Mouse (Mus musculus) MEL (cell line): Measurements from ENCODE around the gene Eef1a2. TPM values are rescaled to one million over a fixed set of nuclear protein-coding genes. Genes with fewer than 3 reads are reported as not detected.

Experiments used
- DNase-seq: peaks from one replicate; pipeline ENCODE4 v3.0.0; 2011; ENCODE audit warnings: low read depth, low spot score
- H3K27ac ChIP-seq: 2 replicates; pipeline ENCODE4 v1.5.1; 2012; ENCODE audit warnings: low read depth, mild to moderate bottlenecking, control low read depth, low read length, moderate library complexity; ENCODE audit not compliant: control insufficient read depth
- H3K27me3 ChIP-seq, 2 experiments: fragments of 150-350 bp in 1 of 2; sonication (generic) in 1 of 2; 2 replicates each; pipeline ENCODE4 v1.6.1; 2012; ENCODE audit warnings: low read length in 2 of 2, mild to moderate bottlenecking in 2 of 2, improper control_type of control experiment in 1 of 2, moderate library complexity in 1 of 2; ENCODE audit not compliant: insufficient read depth in 2 of 2, control insufficient read depth in 1 of 2
- H3K36me3 ChIP-seq, 2 experiments: 2 replicates each; pipeline ENCODE4 v1.6.1; 2012 to 2014; ENCODE audit warnings: low read length in 2 of 2, improper control_type of control experiment in 1 of 2, inconsistent platforms in 1 of 2, mild to moderate bottlenecking in 1 of 2; ENCODE audit not compliant: insufficient read depth in 2 of 2, control insufficient read depth in 1 of 2
- H3K4me1 ChIP-seq, 2 experiments: fragments of 150-350 bp in 1 of 2; sonication (generic) in 1 of 2; 2 replicates each; pipeline ENCODE4 v1.6.1; 2012; ENCODE audit warnings: low read length in 2 of 2, improper control_type of control experiment in 1 of 2, mild to moderate bottlenecking in 1 of 2; ENCODE audit not compliant: insufficient read depth in 2 of 2, control insufficient read depth in 1 of 2
- H3K4me3 ChIP-seq, 2 experiments: fragments of 150-350 bp in 1 of 2; sonication (generic) in 1 of 2; 2 replicates each; pipeline ENCODE4 v1.5.1; 2012; ENCODE audit warnings: low read depth in 2 of 2, low read length in 2 of 2, mild to moderate bottlenecking in 2 of 2, moderate library complexity in 2 of 2, control low read depth in 1 of 2, improper control_type of control experiment in 1 of 2; ENCODE audit not compliant: control insufficient read depth in 1 of 2, insufficient read depth in 1 of 2
- H3K79me2 ChIP-seq: 2 replicates; pipeline ENCODE4 v1.6.1; 2012; ENCODE audit warnings: mild to moderate bottlenecking, low read length, moderate library complexity; ENCODE audit not compliant: control insufficient read depth, poor library complexity, insufficient read depth
- H3K9ac ChIP-seq: 2 replicates; pipeline ENCODE4 v1.6.1; 2012; ENCODE audit warnings: low read depth, mild to moderate bottlenecking, control low read depth, low read length, moderate library complexity; ENCODE audit not compliant: control insufficient read depth, poor library complexity, severe bottlenecking
- H3K9me3 ChIP-seq: fragments of 150-350 bp; sonication (generic); replicated peaks from 2 replicates; pipeline ENCODE4 v1.6.1; 2012; ENCODE audit warnings: mild to moderate bottlenecking, low read length, improper control_type of control experiment, moderate library complexity; ENCODE audit not compliant: insufficient read depth
- BHLHE40 ChIP-seq: IDR thresholded peaks from 2 replicates; pipeline ENCODE4 v1.6.1; 2012; ENCODE audit warnings: low read depth, mild to moderate bottlenecking, inconsistent platforms, low read length, improper control_type of control experiment, borderline replicate concordance
- CHD1 ChIP-seq: IDR thresholded peaks from 2 replicates; pipeline ENCODE4 v1.6.1; 2012; ENCODE audit warnings: low read depth, mild to moderate bottlenecking, inconsistent platforms, low read length, improper control_type of control experiment
- CTCF ChIP-seq, 3 experiments: IDR thresholded peaks in 2 of 3; conservative IDR thresholded peaks in 1 of 3; 2 replicates each; pipeline ENCODE4 v1.5.1; 2011 to 2012; ENCODE audit warnings: low read length in 3 of 3, low read depth in 2 of 3, mild to moderate bottlenecking in 2 of 3, improper control_type of control experiment in 1 of 3, inconsistent platforms in 1 of 3, mixed read lengths in 1 of 3, moderate library complexity in 1 of 3; ENCODE audit not compliant: control insufficient read depth in 1 of 3, insufficient read depth in 1 of 3, poor library complexity in 1 of 3, severe bottlenecking in 1 of 3
- EP300 ChIP-seq, 2 experiments: IDR thresholded peaks; 2 replicates each; pipeline ENCODE4 v1.6.1; 2011; ENCODE audit warnings: improper control_type of control experiment in 2 of 2, low read length in 2 of 2, low read depth in 1 of 2, mild to moderate bottlenecking in 1 of 2
- ETS1 ChIP-seq: IDR thresholded peaks from 2 replicates; pipeline ENCODE4 v1.6.1; 2012; ENCODE audit warnings: low read depth, mild to moderate bottlenecking, inconsistent platforms, low read length, improper control_type of control experiment, moderate library complexity
- GABPA ChIP-seq: IDR thresholded peaks from 2 replicates; pipeline ENCODE4 v1.6.1; 2012; ENCODE audit warnings: low read depth, mild to moderate bottlenecking, inconsistent platforms, low read length, improper control_type of control experiment, moderate library complexity
- HCFC1 ChIP-seq: IDR thresholded peaks from 2 replicates; pipeline ENCODE4 v1.6.1; 2012; ENCODE audit warnings: low read depth, mild to moderate bottlenecking, inconsistent platforms, low read length, improper control_type of control experiment, moderate library complexity
- JUND ChIP-seq: IDR thresholded peaks from 2 replicates; pipeline ENCODE4 v1.6.1; 2011; ENCODE audit warnings: low read depth, mild to moderate bottlenecking, improper control_type of control experiment, low read length
- MAFK ChIP-seq: IDR thresholded peaks from 2 replicates; pipeline ENCODE4 v1.6.1; 2011; ENCODE audit warnings: low read depth, mild to moderate bottlenecking, low read length, improper control_type of control experiment, borderline replicate concordance
- MAX ChIP-seq: IDR thresholded peaks from 2 replicates; pipeline ENCODE4 v1.6.1; 2011; ENCODE audit warnings: low read length, improper control_type of control experiment
- MAZ ChIP-seq: IDR thresholded peaks from 2 replicates; pipeline ENCODE4 v1.6.1; 2012; ENCODE audit warnings: low read depth, mild to moderate bottlenecking, inconsistent platforms, low read length, improper control_type of control experiment
- MYB ChIP-seq: IDR thresholded peaks from 2 replicates; pipeline ENCODE4 v1.6.1; 2011; ENCODE audit warnings: mild to moderate bottlenecking, low read depth, low read length, improper control_type of control experiment
- MYC ChIP-seq: IDR thresholded peaks from 2 replicates; pipeline ENCODE4 v1.6.1; 2011; ENCODE audit warnings: low read depth, mild to moderate bottlenecking, low read length, improper control_type of control experiment, moderate library complexity
- POLR2A ChIP-seq, 2 experiments: IDR thresholded peaks; 2 replicates each; pipeline ENCODE4 v1.6.1; 2011 to 2012; ENCODE audit warnings: low read length in 2 of 2, mild to moderate bottlenecking in 2 of 2, control low read depth in 1 of 2, improper control_type of control experiment in 1 of 2, low read depth in 1 of 2, moderate library complexity in 1 of 2; ENCODE audit not compliant: control insufficient read depth in 1 of 2, insufficient read depth in 1 of 2, poor library complexity in 1 of 2
- POLR2AphosphoS2 ChIP-seq: IDR thresholded peaks from 2 replicates; pipeline ENCODE4 v1.6.1; 2011; ENCODE audit warnings: low read length, improper control_type of control experiment
- POLR2AphosphoS5 ChIP-seq: IDR thresholded peaks from 2 replicates; pipeline ENCODE4 v1.6.1; 2012; ENCODE audit warnings: low read depth, borderline replicate concordance, mild to moderate bottlenecking, inconsistent platforms, low read length, moderate library complexity, mixed read lengths
- SIN3A ChIP-seq: IDR thresholded peaks from 2 replicates; pipeline ENCODE4 v1.6.1; 2012; ENCODE audit warnings: low read length, improper control_type of control experiment, inconsistent platforms
- TAL1 ChIP-seq: IDR thresholded peaks from 2 replicates; pipeline ENCODE4 v1.6.1; 2012; ENCODE audit warnings: mild to moderate bottlenecking, inconsistent platforms, low read length, moderate library complexity, mixed read lengths
- TCF12 ChIP-seq: IDR thresholded peaks from 2 replicates; pipeline ENCODE4 v1.6.1; 2014; ENCODE audit warnings: low read depth, mild to moderate bottlenecking, inconsistent platforms, low read length, improper control_type of control experiment, moderate library complexity
- UBTF ChIP-seq: IDR thresholded peaks from 2 replicates; pipeline ENCODE4 v1.6.1; 2012; ENCODE audit warnings: low read depth, mild to moderate bottlenecking, inconsistent platforms, low read length, improper control_type of control experiment, moderate library complexity, borderline replicate concordance; ENCODE audit not compliant: insufficient read depth
- USF1 ChIP-seq: IDR thresholded peaks from 2 replicates; pipeline ENCODE4 v1.6.1; 2014; ENCODE audit warnings: low read depth, mild to moderate bottlenecking, inconsistent platforms, low read length, improper control_type of control experiment, moderate library complexity
- polyA plus RNA-seq, 2 experiments: library from polyadenylated mRNA; stranded (reverse) in 1 of 2; unstranded in 1 of 2; fragments of >175 nt in 1 of 2; fragments of >200 nt in 1 of 2; gene quantifications; 2 replicates each; pipeline versions ENCODE4 v1.2.1 to v1.2.4; 2012; ENCODE audit warnings: low replicate concordance in 2 of 2, low read depth in 1 of 2; ENCODE audit not compliant: insufficient read length in 2 of 2, insufficient read depth in 1 of 2, missing spikeins in 1 of 2
- total RNA-seq: library from RNA; depleted of rRNA; stranded (reverse); fragments of 300-350 nt; gene quantifications from 2 replicates; pipeline ENCODE4 v1.2.3, GENCODE M21; 2012

Gene Eef1a2
- total and polyA plus RNA-seq, 3 experiments = not detected

GRCm38 (mm10) chr2:181142703-181143135, 14.1 kb downstream of the Eef1a2 start:
- Histone ChIP-seq H3K27ac (no peak overlapping the region), H3K36me3 (no peaks in the 10 kb centered on the region), H3K9ac (no peak overlapping the region), H3K27me3 (peaks cover 3 to 4% of the 10 kb centered on the region in 2 experiments; a peak in 3 of 4 replicates)
- no peak for DNase-seq
- TF ChIP-seq SIN3A (no peak), USF1 (no peak), JUND (no peak), CTCF (IDR thresholded peaks at IDR 0.05 in 2 of 3, conservative IDR thresholded peaks at IDR 0.05 in 1 of 3; ENCODE audit: control insufficient read depth in 1 of 3, insufficient read depth in 1 of 3, low read depth in 2 of 3, low read length in 3 of 3, poor library complexity in 1 of 3, severe bottlenecking in 1 of 3) (no peak), MAZ (no peak), POLR2AphosphoS2 (no peak), POLR2A (IDR thresholded peaks at IDR 0.05; ENCODE audit: control insufficient read depth in 1 of 2, insufficient read depth in 1 of 2, low read depth in 1 of 2, low read length in 2 of 2, poor library complexity in 1 of 2) (no peak), TCF12 (no peak), MYB (no peak), MYC (no peak)
- TF ChIP-seq, all 39 proteins: peak for 0
- no peak overlapping the region for H3K4me3 ChIP-seq
- no peaks in the 10 kb centered on the region for H3K79me2 ChIP-seq
- no peaks in the 10 kb centered on the region for H3K9me3 ChIP-seq
- no peaks in the 10 kb centered on the region for H3K4me1 ChIP-seq

GRCm38 (mm10) chr2:181139641-181140193, 17.1 kb downstream of the Eef1a2 start:
- Histone ChIP-seq H3K9ac (no peak overlapping the region), H3K79me2 (no peaks in the 10 kb centered on the region), H3K9me3 (no peaks in the 10 kb centered on the region), H3K27ac (no peak overlapping the region), H3K4me3 (no peak overlapping the region), H3K4me1 (no peaks in the 10 kb centered on the region), H3K27me3 (peaks cover 3 to 4% of the 10 kb centered on the region in 2 experiments; a peak in 3 of 4 replicates), H3K36me3 (no peaks in the 10 kb centered on the region)
- no peak for TF ChIP-seq GABPA
- TF ChIP-seq BHLHE40 = no peak
- no peak for TF ChIP-seq MAX
- no peak for TF ChIP-seq CHD1
- no peak for TF ChIP-seq ETS1
- TF ChIP-seq MAFK = no peak
- no peak for TF ChIP-seq EP300 (IDR thresholded peaks at IDR 0.05; ENCODE audit: low read depth in 1 of 2, low read length in 2 of 2)
- TF ChIP-seq HCFC1 = no peak
- no peak for TF ChIP-seq TAL1
- TF ChIP-seq UBTF = no peak
- no peak for TF ChIP-seq CTCF (IDR thresholded peaks at IDR 0.05 in 2 of 3, conservative IDR thresholded peaks at IDR 0.05 in 1 of 3; ENCODE audit: control insufficient read depth in 1 of 3, insufficient read depth in 1 of 3, low read depth in 2 of 3, low read length in 3 of 3, poor library complexity in 1 of 3, severe bottlenecking in 1 of 3)
- TF ChIP-seq SIN3A = no peak
- no peak for TF ChIP-seq POLR2A (IDR thresholded peaks at IDR 0.05; ENCODE audit: control insufficient read depth in 1 of 2, insufficient read depth in 1 of 2, low read depth in 1 of 2, low read length in 2 of 2, poor library complexity in 1 of 2)
- no peak for TF ChIP-seq POLR2AphosphoS5
- DNase-seq = no peak
